Comparison of ENCODE assay signal across 25 mouse cellular contexts in the genomic region with DNA sequence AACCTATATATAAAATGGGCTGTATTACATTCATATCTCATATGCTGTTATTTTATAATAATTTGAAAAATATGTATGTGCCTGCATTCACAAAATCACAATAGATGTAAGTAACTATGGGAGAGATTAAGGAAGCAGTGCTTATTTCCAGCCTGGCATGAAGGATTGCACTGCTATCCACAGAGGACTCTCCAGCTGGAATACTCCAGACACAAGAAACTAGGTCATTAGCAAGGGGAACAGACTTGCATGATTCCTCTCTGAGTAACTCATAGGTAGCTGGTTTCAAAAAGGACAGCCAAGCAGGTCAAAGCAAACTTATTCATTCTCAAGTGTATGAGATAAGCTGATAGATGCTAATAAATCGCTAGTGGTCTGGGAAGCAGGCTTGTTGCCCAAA.
"Had no signal": no experiment of that assay in that cellular context is flagged by ENCODE, and none has a peak within 500 bp of the region (broad histone marks: within the 10 kb centered on the region; RNA-seq: fewer than 3 reads in every experiment).

No protein-coding gene starts in this region.

- H3K4me3 ChIP-seq: layer of hippocampus, adult 2 months; limb, embryonic 10.5 days; limb, embryonic 13.5 days; liver, embryonic 12.5 days; liver, embryonic 15.5 days; lung, embryonic 15.5 days; megakaryocyte, embryonic 14.5 days; midbrain, embryonic 10.5 days; midbrain, embryonic 13.5 days; neural tube, embryonic 12.5 days; neural tube, embryonic 15.5 days had no signal

- H3K27me3 ChIP-seq: limb, embryonic 13.5 days; liver, embryonic 12.5 days; liver, embryonic 15.5 days; lung, embryonic 15.5 days; megakaryocyte, embryonic 14.5 days; midbrain, embryonic 13.5 days; neural tube, embryonic 12.5 days; neural tube, embryonic 15.5 days had no signal

- ATAC-seq: liver, embryonic 12.5 days; midbrain, embryonic 13.5 days had no signal

- H3K36me3 ChIP-seq: limb, embryonic 10.5 days; limb, embryonic 13.5 days; lung, embryonic 15.5 days; midbrain, embryonic 10.5 days; midbrain, embryonic 13.5 days; neural tube, embryonic 12.5 days; neural tube, embryonic 15.5 days had no signal

- H3K4me1 ChIP-seq: limb, embryonic 10.5 days; limb, embryonic 13.5 days; liver, embryonic 12.5 days; liver, embryonic 15.5 days; lung, embryonic 15.5 days; megakaryocyte, embryonic 14.5 days; midbrain, embryonic 10.5 days; midbrain, embryonic 13.5 days; neural tube, embryonic 12.5 days; neural tube, embryonic 15.5 days had no signal

- H3K4me2 ChIP-seq: limb, embryonic 13.5 days; liver, embryonic 12.5 days; liver, embryonic 15.5 days; lung, embryonic 15.5 days; midbrain, embryonic 13.5 days; neural tube, embryonic 12.5 days; neural tube, embryonic 15.5 days had no signal

- H3K9me3 ChIP-seq: limb, embryonic 10.5 days; limb, embryonic 13.5 days; liver, embryonic 12.5 days; liver, embryonic 15.5 days; lung, embryonic 15.5 days; megakaryocyte, embryonic 14.5 days; midbrain, embryonic 10.5 days; midbrain, embryonic 13.5 days; neural tube, embryonic 12.5 days; neural tube, embryonic 15.5 days had no signal

- H3K27ac ChIP-seq: kidney, postnatal 0 days; layer of hippocampus, adult 2 months; limb, embryonic 10.5 days; limb, embryonic 13.5 days; liver, embryonic 12.5 days; liver, embryonic 15.5 days; lung, embryonic 15.5 days; midbrain, embryonic 10.5 days; midbrain, embryonic 13.5 days; neural tube, embryonic 12.5 days; neural tube, embryonic 15.5 days; stomach, postnatal 0 days had no signal

- H3K9ac ChIP-seq: limb, embryonic 13.5 days; liver, embryonic 12.5 days; liver, embryonic 15.5 days; lung, embryonic 15.5 days; midbrain, embryonic 13.5 days; neural tube, embryonic 12.5 days; neural tube, embryonic 15.5 days had no signal

- DNase-seq: kidney, postnatal 25 days; layer of hippocampus, adult 9-11 months; liver; lung, adult 18-20 months; lung, postnatal 10 days; lung, postnatal 36 days; right cerebral cortex, adult 18-20 months; right cerebral cortex, postnatal 14 days; right cerebral cortex, postnatal 4 days; thymus, adult 2 months; thymus, postnatal 14 days; thymus, postnatal 4 days had no signal
